Mouse (Mus musculus) WW6 (cell line): ENCODE measurements at regions not wholly inside any gene's neighbourhood (a gene's known extent, or its start where the extent isn't known, plus 50 kb on each side); places are given as distances from the start of the nearest gene placed in this dataset.

Experiments
- DNase-seq: peaks from one replicate; pipeline ENCODE4 v3.0.0-alpha.2; 2013; ENCODE audit warnings: low read depth, low spot score

DNA sequence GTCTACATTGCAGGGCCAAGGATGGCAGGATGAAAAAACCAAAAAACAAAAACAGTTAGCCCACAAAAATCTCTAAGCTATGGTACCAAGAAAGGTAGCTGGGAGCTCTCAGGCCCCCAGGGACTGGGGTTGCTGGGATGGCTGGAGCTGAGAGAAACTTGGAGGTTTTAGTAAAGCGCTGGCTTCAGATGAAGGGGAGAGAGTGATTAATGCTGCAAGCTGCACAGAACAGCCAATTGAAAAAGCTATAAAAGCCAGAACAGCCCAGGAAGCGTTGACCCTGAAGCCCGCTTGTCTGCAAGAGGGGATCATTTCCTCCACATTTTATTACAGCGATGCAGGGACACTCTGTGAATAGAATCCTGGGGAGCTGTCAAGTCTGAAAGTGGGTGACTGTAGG is 157.0 kb downstream of the 4930564D02Rik start:
- DNase-seq, result no peak

DNA sequence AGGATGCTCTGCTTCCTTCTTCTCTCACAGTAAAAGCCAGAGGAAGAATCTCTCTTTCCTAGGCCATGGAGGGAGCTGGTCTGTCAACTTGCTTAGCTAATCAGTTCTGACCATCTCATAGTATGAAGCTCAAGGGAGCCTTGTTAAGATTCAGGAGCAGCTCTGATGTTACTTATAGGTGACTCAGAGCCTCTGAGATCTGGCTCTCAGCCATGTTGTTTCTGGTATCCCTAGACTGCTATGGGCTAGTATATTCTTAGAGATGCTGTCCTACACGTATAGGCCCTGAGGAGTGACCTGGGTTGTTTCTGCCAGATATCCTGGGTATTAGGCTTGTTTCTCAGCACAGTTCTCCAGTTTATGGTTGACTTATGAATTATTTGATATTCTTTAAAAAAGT is 160.9 kb downstream of the 4930564D02Rik start:
- DNase-seq, result no peak

DNA sequence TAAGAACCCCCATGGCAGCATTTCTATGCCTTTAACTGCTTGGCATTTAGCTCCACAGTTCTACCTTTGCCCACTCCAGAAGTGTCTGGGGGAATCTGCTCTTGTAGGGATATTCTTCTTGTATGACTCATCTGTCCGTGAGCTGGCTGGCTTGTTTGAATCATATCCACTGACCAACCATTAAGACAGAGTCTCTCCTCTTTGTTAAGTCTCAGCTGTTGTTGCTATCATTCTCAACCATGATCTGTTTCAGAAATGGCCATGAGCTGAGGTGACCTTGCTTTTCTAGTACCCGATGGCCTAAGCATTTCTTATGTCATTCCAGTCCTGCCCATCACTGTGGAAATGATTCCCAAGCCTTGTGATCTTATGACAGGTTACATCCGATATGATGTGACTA is 161.8 kb downstream of the 4930564D02Rik start:
- DNase-seq, result no peak

DNA sequence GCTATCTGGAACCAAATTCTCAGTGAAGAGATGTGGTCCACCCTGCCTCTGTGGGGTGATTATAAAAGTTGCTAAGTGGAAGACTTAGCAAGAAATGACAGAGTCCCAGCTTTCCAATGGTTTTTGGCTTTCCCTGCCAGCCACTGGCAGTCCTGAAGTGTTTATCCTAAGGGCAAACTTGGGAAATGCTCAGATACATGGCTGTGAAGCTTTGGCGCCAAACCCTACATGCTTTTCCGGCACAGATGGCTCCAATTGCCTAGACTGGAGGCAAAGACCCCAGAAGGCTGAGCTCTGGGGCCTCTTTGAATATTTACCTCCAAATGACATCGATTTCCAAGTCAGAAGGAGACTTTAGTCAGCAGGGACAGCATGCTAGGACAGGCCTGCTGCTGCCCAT is 174.4 kb downstream of the 4930564D02Rik start:
- DNase-seq, result no peak

DNA sequence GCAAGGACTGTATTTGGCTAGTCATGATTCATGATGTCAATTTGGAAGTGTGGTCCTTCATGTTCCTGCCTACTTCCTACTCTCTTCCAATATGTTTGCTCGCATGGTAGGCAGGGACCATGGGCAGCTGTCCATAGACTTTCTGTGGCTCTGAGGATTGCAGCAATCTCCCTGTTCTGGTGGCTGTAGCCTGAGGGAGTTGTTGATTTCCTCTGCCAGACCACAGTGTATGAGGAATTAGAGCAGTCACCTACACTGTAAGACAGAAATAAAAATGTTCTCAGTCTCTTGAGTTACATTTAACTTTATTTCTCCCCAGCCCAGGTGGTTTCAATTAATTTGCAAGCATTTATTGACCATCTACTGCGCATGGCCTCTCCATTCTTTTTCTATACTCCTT is 190.5 kb downstream of the 4930564D02Rik start:
- no peak for DNase-seq

DNA sequence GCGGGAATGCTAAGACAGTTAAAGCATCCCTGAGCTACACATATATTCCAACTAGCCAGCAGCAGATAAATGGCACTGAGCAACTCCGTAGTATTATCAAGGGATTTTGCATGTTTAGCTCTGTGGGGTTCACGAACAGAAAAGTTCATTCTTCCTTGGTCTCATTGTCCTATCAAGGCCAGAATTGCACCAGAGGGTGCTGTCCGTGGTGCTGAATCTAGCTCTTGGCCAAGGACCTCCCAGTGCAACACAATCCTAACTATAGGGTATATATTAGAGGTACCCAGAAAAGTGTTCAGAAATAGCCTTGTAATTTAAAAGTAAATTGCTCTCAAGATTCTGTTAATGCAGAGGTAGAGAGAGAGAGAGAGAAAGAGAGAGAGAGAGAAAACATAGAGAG is 176.9 kb upstream of the Kcnd3 start:
- peak; percentile 20 for DNase-seq

DNA sequence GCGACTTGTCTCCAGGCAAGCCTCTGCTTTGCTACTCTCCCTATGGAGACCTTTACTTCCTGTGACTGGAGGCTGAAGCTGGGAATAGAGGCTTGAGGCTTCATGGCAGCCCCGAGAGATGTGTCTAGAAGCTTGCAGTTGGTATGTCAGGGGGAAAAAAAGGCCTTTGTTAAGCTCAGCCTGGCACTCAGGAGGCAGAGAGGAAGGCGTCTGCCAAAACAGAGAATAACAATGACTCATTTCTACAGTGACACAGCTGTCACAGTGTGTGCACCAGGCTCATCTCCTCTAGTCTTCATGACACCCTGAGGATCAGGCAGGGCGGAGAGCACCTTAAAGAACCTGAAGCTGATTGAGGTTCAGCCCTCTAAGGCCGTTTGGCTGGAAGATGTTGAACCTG is 171.2 kb upstream of the Kcnd3 start:
- DNase-seq, result no peak

DNA sequence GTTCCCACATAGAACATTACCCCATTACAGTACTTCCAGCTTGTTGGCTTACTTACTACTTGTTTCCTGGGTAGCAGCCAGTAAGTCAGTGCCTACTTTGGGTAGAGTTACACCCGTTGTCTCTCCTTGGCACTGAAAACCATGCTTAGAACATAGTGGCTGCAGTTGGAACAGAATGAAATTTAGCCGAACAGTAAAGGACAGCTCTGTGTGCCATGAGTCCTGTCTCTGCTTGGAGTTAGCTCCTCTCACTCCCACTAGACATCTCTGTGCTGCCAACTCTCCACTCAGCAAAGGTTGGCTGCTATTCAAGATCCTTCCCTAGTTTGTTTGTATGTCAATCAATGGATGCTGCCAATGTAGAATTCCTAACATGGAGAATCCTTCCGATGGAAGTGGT is 170.4 kb upstream of the Kcnd3 start:
- no peak for DNase-seq

DNA sequence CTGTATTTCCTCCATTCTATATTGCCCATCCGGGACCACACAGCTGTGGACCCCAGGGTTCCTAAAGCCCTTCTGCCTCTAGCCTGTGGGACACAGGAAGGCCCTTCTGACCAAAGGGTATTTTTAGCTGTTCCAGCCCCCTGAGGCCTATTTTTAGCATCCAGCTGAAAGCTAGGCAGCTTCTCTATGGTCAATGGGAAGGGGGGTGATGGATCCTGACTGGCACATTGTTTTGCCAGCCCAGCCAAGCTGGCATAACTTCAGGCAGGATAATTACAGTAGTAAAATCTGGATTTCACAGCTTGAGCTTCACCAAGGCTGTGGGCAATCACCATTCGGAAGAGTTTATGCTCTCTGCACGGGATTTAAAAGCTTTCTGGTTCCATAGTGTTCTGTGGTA is 153.9 kb upstream of the Kcnd3 start:
- DNase-seq, result no peak

DNA sequence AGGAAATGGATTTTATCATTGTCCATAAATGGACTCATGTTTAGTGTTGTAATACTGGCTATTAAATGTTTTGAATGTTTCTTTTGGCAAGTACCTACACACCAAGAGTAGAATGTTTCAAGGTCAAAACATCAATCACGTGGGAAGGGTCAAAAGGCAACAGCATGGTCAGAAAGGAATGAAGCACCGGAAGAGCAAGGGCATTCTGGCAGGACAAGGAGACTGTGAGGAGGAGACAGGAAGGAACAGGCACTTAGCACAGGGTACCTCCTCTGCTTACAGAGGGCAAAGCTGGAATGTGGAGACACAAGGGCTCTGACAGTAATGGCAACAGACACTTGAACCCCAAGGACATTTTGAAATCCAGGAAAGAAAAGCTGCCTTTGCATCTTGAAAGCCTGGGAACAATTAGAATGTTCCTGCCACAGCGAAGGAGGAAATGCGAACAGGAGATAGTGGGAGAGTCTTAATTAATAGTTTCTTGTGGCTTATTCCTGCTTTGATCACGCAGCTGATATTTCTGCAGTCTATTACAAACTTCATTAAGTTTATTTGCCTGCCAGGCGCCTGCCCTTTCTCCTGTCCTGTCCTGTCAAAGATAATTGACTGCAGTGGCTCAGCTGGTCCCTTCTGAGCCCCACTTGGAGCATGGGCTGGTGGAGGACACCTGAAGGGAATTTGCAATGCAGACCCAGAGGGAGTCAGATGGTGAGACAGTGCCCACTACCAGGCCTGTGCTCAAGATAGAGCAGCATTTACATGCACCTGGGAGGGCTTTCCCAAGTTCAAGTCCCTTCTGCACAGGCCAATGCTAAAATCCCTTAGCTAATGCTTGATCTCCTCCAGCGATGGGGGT is 151.2 kb upstream of the Kcnd3 start:
- DNase-seq, result no peak

DNA sequence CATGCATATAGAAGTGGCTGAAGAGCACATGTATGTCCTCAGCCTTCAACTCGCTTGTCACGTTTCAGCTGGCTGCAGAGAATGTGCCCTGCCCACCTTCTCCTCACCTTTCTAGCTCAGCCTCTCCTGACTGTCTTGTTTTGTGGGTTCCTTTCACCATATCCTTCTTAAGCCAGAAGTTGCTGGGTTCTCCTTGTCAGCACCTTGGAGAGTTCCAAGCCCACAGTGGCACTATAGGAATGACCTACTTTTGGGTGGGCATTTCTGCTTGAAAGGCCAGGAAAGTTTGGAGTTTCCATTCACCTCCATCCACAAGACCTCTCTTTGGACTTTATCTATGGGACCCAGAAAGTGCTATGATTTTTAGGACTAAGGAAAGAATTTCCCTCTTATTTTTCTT is 144.5 kb upstream of the Kcnd3 start:
- no peak for DNase-seq

DNA sequence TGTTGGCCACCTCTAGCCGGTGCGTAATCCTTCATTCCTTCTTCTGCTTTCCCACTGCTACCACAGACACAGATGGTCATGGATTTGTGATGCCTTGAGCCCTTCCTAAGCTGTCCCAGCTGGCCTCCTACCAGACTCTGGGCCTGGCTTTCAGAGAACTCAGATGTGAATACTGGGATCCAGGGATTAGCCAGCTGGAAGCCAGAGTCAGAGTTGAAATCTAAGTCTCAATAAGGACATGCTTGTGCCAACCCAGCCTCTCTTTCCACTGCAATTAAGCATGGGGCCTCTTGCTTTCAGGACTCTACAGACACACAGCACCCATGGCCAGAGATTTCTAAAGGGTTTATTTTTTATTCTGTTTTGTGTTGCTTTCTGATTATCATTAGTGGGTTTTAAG is 143.1 kb upstream of the Kcnd3 start:
- no peak for DNase-seq

DNA sequence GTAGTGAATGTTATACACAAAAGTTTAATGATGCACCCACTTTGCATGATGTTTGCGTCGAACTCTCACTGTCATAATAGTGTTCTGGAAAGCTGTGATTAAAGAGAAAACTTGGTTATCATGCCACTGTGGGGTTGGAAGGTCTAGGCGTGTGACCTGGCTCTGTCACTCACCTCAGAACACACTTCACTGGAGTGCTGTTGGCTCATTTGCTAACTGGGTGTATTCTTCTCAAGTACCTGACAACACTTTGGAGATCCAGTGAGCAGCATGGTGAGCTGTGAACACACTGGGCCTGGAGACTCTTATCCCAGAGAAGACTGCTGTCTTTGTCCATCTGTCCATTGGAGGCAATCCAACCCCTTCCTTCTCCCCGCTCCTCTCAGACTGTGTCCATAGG is 98.9 kb upstream of the Kcnd3 start:
- DNase-seq, result no peak

DNA sequence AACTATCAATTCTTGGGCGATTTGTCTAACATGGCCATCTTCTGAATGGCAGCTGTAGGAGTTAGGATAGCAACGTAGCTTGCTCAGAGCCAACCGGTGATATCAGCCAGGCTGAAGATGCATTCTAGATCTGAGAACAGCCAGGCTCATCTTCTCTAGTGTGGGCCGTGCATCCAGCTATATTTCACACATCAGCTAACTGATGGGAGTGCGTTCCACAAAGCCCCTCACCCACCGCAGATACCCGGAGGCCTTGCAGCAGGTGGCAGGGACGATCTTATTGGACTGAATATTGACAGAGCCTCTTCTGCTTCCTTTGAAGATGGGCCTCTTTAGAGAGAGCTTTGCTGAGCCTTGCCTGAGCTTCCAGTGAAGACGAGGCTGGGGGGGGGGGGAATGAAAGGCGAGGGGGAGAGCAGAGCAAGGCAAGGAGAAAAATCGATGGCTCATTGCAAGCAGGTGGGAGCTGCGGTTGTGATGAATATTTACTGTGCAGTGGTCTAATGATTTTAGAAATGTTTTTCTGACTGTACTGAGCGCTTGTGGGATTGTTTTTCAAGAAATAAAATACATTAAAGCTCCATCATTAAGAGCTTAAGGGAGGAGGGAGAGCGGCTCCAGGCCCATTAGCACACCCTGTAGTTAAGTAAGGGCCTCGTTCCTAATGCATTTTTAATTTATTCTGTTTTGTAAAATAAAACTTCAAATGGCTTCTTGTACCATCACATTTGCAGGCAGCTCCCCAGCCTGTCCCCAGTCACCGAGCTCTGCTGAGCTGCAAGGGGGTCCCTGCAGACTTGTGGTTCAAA is 97.8 kb upstream of the Kcnd3 start:
- DNase-seq, result no peak

DNA sequence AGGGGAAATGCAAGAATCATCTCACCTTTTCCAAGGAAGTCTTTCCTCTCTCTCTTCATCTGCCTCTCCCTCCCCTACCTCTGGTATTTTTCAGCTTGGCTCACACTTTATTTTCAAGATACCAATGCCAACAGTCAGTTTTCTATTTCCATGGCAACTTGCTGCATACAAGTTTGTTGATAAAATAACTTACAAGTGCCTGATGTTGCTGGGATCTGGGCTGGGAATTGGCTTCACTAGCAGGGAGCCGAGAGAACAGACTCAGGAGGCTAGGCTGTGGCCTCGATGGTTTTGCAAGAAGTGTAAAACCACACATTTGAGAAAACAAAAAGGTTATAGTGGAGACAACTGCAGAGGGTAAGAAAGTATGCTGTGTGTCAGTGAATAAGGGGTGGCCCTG is 94.6 kb upstream of the Kcnd3 start:
- no peak for DNase-seq

DNA sequence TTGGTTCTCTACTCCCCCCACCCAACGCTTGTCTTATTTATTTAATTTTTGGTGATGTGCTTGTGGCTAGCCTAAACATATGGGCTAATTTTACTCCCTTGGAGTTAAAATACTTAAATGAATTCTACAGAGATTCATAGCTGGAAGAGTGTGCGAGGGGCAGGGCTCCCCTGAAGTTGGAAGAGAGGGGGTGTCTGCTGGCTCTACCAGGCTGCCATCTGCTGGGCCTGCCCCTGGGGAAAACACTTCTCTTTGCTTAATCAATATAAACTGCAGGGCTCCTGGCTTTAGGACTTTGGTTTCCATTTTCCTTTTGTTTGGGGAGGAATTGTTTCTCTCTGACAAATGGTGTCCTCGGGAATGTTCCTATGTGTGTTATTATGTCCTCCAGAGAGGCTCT is 92.5 kb upstream of the Kcnd3 start:
- DNase-seq, result no peak

DNA sequence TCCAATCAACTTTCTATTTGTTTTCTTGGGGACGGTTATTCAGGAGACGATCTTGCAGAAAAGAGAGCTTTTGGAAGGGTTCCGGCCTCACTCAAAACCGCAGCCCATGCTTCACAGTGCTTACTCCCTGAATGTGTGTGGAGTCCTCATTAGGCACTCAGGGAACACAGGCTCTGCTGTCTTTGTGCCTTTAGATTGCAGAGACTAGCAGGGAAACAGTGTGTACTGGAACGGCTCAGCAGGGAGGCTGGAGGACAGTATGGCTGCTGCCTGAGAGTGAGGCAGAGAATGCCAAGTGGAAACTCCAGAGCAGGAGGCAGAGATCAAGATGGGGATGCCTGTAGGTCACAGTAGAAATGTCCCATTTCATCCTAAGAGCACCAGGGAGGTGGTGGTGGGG is 87.4 kb upstream of the Kcnd3 start:
- no peak for DNase-seq

DNA sequence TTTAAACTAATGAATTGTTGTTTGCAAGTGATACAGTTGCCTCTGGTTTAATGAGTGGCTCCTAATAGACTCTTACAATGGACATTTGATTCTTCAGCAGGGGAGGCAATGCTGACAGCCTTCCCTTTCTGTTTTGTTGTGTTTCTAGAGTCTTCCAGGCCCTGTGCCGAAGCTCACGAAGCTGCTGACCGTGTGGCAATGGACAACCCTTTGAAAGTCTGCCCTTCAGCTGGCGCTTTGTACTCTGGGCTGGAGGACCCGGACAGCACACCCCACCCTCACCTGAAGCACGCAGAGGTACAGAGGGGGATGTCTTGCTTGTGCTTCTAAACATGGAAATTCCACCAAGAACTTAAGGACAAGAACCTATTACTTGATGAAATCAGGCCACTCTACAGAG is 85.3 kb upstream of the Kcnd3 start:
- DNase-seq, result no peak

DNA sequence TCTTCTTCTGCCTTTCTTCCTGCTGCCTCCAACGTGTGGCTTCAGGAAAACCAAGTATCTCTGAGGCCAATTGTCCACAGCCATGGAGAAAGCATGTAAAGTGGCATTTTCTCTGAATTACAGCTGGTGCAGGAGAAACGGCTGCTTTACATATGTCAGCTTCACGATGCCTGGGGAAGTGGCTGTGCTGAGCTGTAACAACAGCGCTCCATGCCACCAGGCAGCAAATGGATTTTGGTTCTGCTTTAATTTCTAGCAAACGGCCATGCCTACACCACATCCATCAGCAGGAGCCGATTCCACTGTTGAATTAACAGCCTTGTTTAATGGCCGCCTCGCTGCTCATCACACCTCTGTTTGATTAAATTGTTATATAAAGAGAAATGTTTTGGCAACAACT is 84.2 kb upstream of the Kcnd3 start:
- DNase-seq, result no peak

DNA sequence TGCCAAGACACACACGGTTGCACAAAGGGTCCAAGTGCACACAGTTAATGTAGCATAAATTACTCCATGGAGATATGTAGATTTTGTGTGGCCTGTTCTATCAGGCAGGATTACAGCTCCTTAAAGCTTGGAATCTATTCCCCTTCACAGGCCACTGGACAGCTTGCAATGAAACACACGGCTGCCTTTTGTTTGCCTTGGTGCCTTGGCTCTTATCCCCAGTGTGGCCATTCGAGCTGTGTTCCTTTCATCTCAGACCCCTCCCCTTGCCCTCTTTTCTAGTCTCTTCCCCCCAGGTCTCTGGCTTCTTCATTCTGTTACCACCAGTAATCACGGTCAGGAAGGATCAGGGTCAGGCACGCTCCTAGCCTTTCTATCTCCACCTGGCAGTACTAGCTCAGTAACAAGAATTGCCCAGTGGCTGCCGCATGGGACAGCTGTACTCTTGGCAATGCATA is 79.7 kb upstream of the Kcnd3 start:
- DNase-seq, result no peak

DNA sequence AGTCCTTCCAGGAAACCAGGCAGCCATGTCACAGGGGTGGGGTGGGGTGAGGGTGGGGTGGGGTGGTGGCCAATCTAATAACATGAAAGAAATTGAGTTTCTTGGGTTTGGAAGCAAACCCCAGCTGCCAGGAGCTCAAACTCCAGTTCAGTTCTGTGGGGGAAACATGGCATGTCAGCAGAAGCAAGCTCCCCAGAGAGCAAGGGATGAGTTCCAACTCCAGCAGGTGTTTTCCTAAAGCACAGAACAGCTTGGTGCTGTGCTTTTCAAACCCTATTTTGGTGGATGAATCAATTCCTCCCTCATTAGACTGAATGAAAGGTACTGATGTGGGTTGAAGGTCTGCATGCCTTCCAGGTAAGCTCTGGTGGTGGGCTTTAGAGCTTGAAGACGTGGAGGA is 77.8 kb upstream of the Kcnd3 start:
- DNase-seq, result no peak

DNA sequence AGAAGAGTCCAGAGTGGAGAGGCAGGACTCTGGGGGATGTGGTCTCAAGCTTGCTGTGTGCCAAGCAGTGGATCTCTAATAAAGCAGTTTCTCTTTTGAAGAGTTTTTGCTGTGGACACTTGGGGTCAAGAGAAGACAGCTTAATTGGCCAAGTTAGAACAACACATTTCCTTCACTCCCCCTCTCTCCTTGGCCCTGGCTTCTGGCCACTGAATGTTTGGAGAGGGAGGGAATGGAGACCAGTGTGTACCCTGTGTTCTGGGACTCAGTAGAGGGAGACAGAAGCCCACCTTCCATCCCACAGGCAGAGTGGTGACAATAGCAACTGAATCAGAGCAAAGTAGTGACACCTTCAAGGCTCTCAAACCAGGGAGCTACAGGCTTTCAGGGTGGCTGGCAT is 77.3 kb upstream of the Kcnd3 start:
- DNase-seq, result no peak

DNA sequence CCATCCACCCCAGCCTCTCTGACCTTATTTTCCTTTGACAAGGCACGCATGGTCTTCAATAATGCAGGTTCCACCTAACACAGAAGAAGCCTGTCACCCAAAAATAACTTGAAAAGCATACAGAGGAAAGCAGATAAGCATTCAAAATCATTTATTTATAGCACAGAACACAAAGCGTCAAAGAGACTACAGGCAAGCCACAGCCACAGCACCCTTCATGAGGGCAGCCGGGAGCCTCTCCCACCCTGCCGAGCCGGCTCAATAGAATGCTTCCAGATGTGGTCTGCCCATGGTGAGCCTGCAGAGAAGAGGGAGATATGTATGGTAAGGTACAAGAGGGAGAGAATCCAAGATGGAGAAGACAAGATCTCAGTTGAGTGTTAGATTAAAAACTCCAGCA is 76.7 kb upstream of the Kcnd3 start:
- DNase-seq, result no peak
